Mouse (Mus musculus) spleen, embryonic (tissue): Measurements from ENCODE around the gene Mrvi1.

ENCODE experiments used
- CTCF ChIA-PET: fragments of 350-600 bp; sonication (Branson Sonifier 250); formaldehyde crosslinking; loops from one replicate; lab custom pipeline; 2022; lab: Charles Lee

Mrvi1 gene

DNA sequence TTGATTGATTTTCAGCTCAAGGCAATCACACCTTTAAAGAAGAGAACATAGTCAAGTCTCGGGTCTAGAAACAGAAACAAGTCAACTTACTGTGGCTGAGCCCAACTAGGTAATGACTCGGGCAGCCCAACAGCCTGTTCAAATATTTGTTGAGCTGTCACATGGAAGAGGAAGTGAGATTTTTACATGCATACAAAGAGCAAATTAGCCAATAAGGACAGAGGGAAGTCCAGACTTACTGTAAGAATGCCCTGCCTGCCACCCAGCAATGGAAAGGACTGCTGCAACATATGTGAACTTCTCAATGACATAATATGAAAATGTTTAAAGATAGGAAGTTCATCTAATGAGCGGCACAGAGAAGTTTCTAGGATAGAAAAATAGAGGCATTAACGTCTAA lies 141.9 kb downstream of the Mrvi1 start:
- CTCF ChIA-PET = interaction anchor here (0.7 kb wide), 1 partner anchor 102 kb away, joined by 3 read pairs; no protein-coding TSS in a partner anchor

DNA sequence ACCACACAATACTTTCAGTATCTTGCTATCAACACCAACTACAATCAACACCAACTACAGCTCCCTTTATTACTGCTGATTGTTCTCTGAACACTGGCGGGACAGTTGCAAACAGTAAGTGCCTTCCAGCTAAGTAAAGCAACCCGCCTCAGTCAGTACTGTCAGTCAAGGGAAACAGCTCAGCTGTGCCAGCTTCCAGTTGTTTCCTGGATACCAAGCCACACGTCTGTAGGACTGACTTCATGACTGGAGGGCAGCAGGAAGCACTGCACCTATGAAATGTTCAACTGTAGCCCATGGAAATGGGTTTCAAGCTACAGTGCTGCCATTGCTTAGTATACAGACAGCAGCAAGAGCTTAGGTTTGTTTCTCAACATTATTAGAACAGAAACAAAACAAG lies 147.7 kb downstream of the Mrvi1 start:
- CTCF ChIA-PET = no interaction called here

DNA sequence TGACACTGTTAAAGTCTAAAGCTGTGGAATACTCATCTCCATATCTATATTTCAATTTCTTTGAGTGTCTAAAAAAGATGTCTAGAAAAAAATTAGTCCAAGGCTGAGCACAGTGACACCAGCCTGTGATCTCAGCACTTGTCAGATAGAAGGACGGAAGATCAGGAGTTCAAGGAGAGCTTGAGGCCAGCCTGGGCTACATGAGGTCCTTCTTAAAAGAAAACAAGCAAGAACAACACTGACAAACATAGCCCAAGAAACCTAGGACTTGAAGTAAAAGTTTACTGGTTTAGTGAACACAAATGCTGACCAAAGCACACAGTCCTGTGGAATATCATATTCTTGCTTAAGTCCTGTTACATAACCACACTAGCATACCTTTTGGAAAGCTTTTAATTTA lies 148.2 kb downstream of the Mrvi1 start:
- CTCF ChIA-PET = no interaction called here

DNA sequence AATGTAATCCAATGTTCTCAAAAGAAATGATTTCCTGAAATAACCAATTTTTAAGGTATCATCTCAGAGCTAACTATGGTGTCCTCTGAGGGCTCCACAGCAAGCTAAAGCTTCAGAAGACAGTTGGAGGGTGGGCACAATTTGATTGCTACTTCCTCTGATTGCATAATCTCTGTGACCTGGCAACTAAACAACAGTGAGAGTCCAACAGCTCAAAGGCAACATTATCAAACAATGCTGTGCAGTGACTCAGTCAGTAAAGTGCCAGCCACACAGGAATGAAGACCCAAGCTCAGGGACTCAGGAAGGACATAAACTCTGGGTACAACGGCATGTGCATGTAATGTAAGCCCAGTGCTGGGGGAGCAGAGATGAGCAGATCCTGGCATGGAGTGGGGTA lies 149.2 kb downstream of the Mrvi1 start:
- CTCF ChIA-PET = no interaction called here

DNA sequence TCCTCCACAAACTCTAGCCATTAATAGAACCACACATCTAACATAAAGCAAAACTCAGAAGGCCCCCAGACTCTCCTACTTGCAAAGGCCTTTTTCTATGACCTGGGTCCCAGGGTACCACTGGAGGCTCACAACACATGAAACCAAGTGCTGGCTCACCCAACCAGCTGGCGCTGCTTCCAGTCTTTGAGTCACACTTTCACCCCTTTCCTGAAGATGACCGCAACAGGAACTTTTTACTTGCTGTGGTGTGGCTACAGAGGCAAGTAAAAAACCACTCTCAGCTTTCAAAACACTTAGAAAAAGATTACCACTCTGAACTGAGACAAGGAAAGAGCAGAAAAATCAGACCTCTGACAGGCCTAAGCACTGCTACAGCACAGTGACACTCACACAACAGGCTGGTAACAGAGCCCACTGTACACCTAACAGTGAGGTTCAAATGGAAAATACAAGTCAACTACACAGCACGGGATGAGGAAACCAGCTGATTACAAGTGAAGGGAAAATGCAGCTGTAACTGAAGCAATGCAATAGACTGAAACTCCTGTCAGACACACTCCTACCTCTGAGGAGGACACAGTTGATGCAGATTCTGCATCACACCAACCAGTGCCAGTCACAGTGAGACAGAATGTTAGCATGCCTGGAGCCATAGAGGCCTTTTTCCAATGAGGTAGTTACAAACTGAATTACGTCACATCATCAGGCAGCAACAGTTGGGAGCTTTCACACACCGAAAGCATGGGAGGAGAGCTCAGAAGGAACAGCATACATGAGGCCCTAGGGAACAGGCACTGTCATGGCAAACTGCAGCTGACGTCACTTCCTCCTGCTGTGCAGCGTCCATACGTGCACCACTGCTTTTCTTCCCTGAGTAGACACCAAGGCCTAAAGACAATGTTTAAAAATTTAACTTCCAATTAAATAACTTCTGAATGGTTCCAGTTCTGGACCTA lies 158.0 kb downstream of the Mrvi1 start:
- CTCF ChIA-PET = no interaction called here

DNA sequence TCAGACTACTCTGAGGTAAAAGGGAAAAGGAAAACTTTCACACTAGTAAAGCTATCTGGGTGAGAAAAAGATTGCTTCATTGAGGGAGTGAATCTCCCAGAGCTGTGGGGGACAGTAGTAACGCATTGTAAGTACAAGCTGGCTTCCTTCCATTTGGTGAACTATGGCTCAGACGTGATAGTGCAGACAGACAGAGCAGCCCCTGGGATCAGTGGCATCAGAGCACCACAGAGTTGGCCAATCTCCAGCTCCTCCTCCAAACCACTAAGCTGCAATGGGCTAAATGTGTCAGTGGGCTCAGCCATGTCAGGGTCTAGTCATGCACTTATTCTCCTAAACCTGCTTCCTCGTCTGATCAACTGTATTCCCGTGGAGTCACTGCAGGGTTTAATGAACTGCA lies 158.7 kb downstream of the Mrvi1 start:
- CTCF ChIA-PET = no interaction called here

DNA sequence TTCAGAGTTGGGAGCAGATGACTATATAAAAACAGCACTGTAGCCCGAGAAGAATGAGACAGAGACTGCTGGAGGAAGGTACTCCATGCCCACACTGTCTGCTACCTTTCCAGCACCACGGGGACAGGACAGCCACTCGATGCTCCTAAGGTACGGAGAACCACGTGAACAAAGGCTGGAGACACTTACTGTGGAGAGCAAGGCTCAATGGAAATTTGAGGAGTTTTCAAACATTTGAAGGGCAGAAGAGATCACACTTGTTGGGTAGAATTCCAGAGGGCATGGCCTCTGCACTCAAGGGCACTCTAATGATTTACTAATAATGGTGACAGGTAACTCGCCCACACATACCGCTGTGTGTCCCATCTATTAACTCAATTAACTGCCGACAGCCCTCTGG lies 159.2 kb downstream of the Mrvi1 start:
- CTCF ChIA-PET = no interaction called here

DNA sequence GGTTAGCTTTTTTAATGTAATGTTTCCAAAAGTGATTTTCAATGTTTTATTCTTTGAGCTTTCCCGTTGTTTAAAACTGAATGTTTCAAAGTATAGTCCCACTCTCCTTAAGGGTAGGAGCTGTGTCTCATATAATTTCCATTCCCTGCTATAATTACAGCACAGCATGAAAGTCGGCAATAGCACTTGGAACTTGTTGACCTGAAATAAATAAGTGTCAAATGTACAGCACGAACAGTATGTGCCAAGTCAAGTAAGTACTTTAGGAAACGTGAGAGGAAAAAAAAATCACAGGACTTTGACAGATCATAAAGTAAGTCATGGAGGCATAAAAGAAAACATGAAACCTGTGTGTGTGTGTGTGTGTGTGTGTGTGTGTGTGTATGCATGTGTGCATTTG lies 160.2 kb downstream of the Mrvi1 start:
- CTCF ChIA-PET = interaction anchor here (1.1 kb wide), 1 partner anchor 121 kb away, joined by 3 read pairs; no protein-coding TSS in a partner anchor

DNA sequence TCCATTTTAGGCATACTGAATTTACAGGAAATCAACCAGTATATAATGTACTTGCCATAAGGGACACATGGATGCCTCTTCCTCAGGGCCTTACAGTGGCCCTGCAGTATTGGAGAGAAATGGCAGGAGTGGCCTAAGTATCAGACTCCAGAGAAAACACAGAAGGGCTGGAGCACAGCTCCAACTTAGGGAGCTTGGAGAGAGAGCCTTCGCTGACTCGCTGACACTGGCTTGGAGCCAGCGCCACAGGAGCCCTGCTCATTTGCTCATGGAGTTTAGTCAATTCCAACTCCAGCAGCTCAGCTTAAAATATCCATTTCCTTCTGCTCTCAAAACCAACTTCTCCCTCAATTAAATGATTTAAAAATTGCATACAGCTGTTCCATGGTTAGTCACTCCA lies 160.6 kb downstream of the Mrvi1 start:
- CTCF ChIA-PET = interaction anchor here (1.1 kb wide), 1 partner anchor 121 kb away, joined by 3 read pairs; no protein-coding TSS in a partner anchor

DNA sequence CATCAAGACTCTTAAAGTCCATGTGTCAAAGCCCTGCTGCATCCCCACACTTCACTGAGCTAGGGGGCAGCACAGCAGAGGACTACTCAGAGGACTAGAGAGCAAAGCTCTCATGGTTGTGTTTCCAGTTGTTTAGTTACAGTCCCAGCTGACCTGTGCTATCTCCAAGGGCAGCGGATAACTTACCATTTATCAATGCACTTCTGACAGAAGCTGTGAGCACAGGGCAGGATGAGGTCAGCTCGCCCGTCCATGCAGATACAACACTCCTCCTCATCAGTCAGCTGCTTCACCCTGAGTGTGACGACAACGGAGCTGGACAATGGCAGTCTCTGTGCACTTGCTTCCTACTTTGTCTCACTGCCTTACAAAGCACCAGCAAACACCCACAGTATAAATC lies 161.2 kb downstream of the Mrvi1 start:
- CTCF ChIA-PET = interaction anchor here (1.1 kb wide), 1 partner anchor 122 kb away, joined by 3 read pairs; no protein-coding TSS in a partner anchor

DNA sequence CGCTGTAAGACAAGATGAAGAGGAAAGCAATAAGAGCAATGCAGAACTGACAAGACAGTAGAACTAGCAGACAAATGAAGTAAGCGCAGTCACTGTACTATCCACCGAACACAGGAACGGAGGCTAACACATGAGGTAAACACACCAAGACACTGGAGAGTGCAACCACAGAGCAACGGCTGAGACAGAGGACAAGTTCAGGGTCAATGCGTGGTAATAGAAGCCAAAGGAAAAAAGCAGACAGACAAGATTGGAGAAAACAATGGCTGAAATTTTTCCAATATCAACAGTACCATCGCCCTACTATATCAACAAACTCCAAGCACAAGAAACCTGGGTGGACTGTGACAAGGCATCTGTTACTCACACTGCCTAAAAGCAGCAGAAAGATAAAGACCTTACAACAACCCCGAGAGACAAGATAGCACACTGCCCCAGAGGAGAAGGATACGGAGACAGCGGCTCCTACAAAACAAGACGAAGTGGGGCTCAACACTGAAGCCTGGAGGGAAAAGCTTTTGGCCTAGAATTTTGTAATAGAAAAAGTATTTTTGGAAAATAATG lies 163.4 kb downstream of the Mrvi1 start:
- CTCF ChIA-PET = no interaction called here
